Mouse (Mus musculus): Measurements from ENCODE around the gene Slc19a1. TPM values are rescaled to one million over a fixed set of nuclear protein-coding genes. Genes with fewer than 3 reads are reported as not detected.

Slc19a1 gene
- polyA plus RNA-seq, 2 experiments = 13.6 to 19.3 TPM

DNA sequence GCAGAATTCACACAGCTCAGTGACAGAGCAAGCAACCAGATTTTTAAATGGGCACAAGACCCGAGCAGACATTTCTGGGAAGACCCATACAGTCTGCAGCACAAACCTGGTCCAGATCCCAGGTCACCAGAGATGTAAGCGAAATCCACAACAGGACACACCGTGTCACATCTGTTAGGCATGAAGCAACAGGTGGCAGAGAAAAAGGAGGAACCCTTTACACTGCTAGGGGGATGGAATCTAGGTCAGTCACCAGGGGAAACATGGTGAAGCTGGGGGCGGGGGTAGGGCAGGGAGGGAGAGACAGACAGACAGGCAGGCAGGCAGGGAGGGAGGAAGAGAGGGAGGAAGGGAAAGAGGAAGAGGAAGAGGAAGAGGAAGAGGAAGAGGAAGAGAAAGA, 76.1 kb downstream of the Slc19a1 start:
- DNase-seq (ENCODE audit: low read depth in 3 of 3, low spot score in 3 of 3) = no peak
- Histone ChIP-seq H3K27me3 (ENCODE audit: control insufficient read depth, insufficient read depth, low read length) (no peaks in the 10 kb centered on the region), H3K36me3 (replicated peaks; ENCODE audit: control insufficient read depth, insufficient read depth, low read depth) (no peaks in the 10 kb centered on the region), H3K27ac (no peak overlapping the region), H3K9ac (replicated peaks) (no peak overlapping the region), H3K4me2 (ENCODE audit: low read depth) (no peak overlapping the region), H3K4me3 (ENCODE audit: insufficient read depth in 1 of 2, low read depth in 2 of 2, low read length in 2 of 2) (no peak overlapping the region), H3K9me3 (ENCODE audit: control insufficient read depth, low read length) (no peaks in the 10 kb centered on the region), H3K4me1 (replicated peaks; ENCODE audit: control insufficient read depth in 2 of 2, insufficient read depth in 2 of 2, low read length in 1 of 2) (peaks cover 0 to 6% of the 10 kb centered on the region in 2 experiments; a peak in 2 of 4 replicates)
- no peak for ATAC-seq (ENCODE audit: insufficient read depth)
- WGBS (ENCODE audit: insufficient replicate concordance) = 28% methylated on average over 4 of the region's 4 CpGs
- TF ChIP-seq EP300 (IDR thresholded peaks at IDR 0.05; ENCODE audit: low read depth) (no peak), CTCF (IDR thresholded peaks at IDR 0.05; ENCODE audit: low read depth) (no peak)

DNA sequence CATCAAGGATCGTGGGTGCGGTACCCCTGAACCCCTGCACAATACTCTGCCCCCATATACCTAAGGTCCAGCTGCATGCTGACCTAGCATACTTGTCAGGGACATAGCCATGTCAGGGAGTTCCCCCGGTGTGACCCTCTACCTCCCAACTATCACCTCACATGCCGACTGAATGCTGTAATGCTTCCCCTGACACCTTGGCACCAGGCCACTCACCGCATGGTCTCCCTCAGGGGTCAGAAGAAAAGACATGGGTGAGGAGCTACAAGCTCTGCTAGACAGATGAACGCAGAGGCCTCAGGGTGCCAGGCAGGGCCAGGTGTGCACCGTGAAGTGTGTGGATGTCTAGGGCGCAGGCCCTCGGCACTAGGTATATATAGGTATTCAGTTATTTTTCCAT, 78.0 kb downstream of the Slc19a1 start:
- DNase-seq (ENCODE audit: low read depth in 3 of 3, low spot score in 3 of 3) = no peak
- Histone ChIP-seq H3K9me3 (ENCODE audit: control insufficient read depth, low read length) (no peaks in the 10 kb centered on the region), H3K36me3 (replicated peaks; ENCODE audit: control insufficient read depth, insufficient read depth, low read depth) (no peaks in the 10 kb centered on the region), H3K4me1 (replicated peaks; ENCODE audit: control insufficient read depth in 2 of 2, insufficient read depth in 2 of 2, low read length in 1 of 2) (peaks cover 0 to 5% of the 10 kb centered on the region in 2 experiments; a peak in 2 of 4 replicates), H3K27me3 (ENCODE audit: control insufficient read depth, insufficient read depth, low read length) (no peaks in the 10 kb centered on the region), H3K9ac (replicated peaks) (no peak overlapping the region), H3K4me2 (ENCODE audit: low read depth) (peak overlapping the region; percentile 22; the same call in 1 of the 2 replicates), H3K4me3 (ENCODE audit: insufficient read depth in 1 of 2, low read depth in 2 of 2, low read length in 2 of 2) (no peak overlapping the region), H3K27ac (no peak overlapping the region)
- no peak for ATAC-seq (ENCODE audit: insufficient read depth)
- WGBS (ENCODE audit: insufficient replicate concordance) = 69% methylated on average over 9 of the region's 9 CpGs
- TF ChIP-seq EP300 (IDR thresholded peaks at IDR 0.05; ENCODE audit: low read depth) = no peak
- TF ChIP-seq CTCF (IDR thresholded peaks at IDR 0.05; ENCODE audit: low read depth) = no peak

Other genes with a start within 250 kb of the Slc19a1 start
- 1.8 and 2.0 TPM in 2 replicates for gene Pcbp3, start 70.4 kb upstream of the Slc19a1 start, polyA plus RNA-seq (2012; rRNA removed)
- gene Pcbp3, start 70.4 kb upstream of the Slc19a1 start, polyA plus RNA-seq (2014; fragmentation: Nextera tagmentation; extraction: Ambion mirVana) = 2.6 and 2.9 TPM in 2 replicates
- 24.6 and 34.7 TPM in 2 replicates for gene Col18a1, start 134.3 kb downstream of the Slc19a1 start, polyA plus RNA-seq (2012; rRNA removed)
- gene Col18a1, start 134.3 kb downstream of the Slc19a1 start, polyA plus RNA-seq (2014; fragmentation: Nextera tagmentation; extraction: Ambion mirVana) = 31.4 and 41.2 TPM in 2 replicates
- gene Pofut2, start 227.0 kb downstream of the Slc19a1 start, polyA plus RNA-seq (2012; rRNA removed) = 12.9 and 14.7 TPM in 2 replicates
- gene Pofut2, start 227.0 kb downstream of the Slc19a1 start, polyA plus RNA-seq (2014; fragmentation: Nextera tagmentation; extraction: Ambion mirVana) = 17.6 and 18.4 TPM in 2 replicates

Data from liver, embryonic 14.5 days (tissue).